Mouse (Mus musculus) ES-Bruce4 (cell line): Measurements from ENCODE around the gene Msh6. TPM values are rescaled to one million over a fixed set of nuclear protein-coding genes. Genes with fewer than 3 reads are reported as not detected.
A peak's percentile ranks its signal among the peaks of the same experiment; 100 is the strongest.

Experiments used
- H3K27ac ChIP-seq: 2 replicates; pipeline ENCODE4 v1.5.1; 2012; ENCODE audit warnings: low read length, inconsistent platforms; ENCODE audit not compliant: insufficient read depth
- H3K27me3 ChIP-seq: 2 replicates; pipeline ENCODE4 v1.6.1; 2012; ENCODE audit warnings: mild to moderate bottlenecking, low read length, inconsistent platforms; ENCODE audit not compliant: control insufficient read depth, poor library complexity, insufficient read depth, severe bottlenecking
- H3K36me3 ChIP-seq: 2 replicates; pipeline ENCODE4 v1.6.1; 2012; ENCODE audit warnings: inconsistent platforms, mild to moderate bottlenecking, low read length, moderate library complexity; ENCODE audit not compliant: control insufficient read depth, poor library complexity, insufficient read depth, severe bottlenecking
- H3K4me1 ChIP-seq: one replicate; pipeline ENCODE4 v1.8.1; 2011; ENCODE audit warnings: low read length; ENCODE audit not compliant: control insufficient read depth, insufficient read depth
- H3K4me3 ChIP-seq: 2 replicates; pipeline ENCODE4 v1.5.1; 2011; ENCODE audit warnings: low read depth, mild to moderate bottlenecking, low read length
- H3K9ac ChIP-seq: 2 replicates; pipeline ENCODE4 v1.6.1; 2012; ENCODE audit warnings: low read depth, mild to moderate bottlenecking, inconsistent platforms; ENCODE audit not compliant: poor library complexity, severe bottlenecking
- H3K9me3 ChIP-seq: replicated peaks from 2 replicates; pipeline ENCODE4 v1.6.1; 2012; ENCODE audit warnings: mild to moderate bottlenecking, low read length, inconsistent platforms; ENCODE audit not compliant: control insufficient read depth, poor library complexity, insufficient read depth, severe bottlenecking
- CTCF ChIP-seq: IDR thresholded peaks from one replicate; pipeline ENCODE4 v1.8.1; 2011; ENCODE audit warnings: low read depth, low read length
- EP300 ChIP-seq: IDR thresholded peaks from 2 replicates; pipeline ENCODE4 v1.6.1; 2011; ENCODE audit warnings: low read depth, low read length; ENCODE audit not compliant: insufficient read depth
- POLR2A ChIP-seq: IDR thresholded peaks from one replicate; pipeline ENCODE4 v1.8.1; 2011; ENCODE audit warnings: low read length; ENCODE audit not compliant: insufficient read depth
- polyA plus RNA-seq: library from polyadenylated mRNA; stranded (reverse); fragments of >200 nt; gene quantifications from 2 replicates; pipeline ENCODE4 v1.2.4, GENCODE M21; 2011; ENCODE audit warnings: low read depth; ENCODE audit not compliant: missing spikeins, insufficient read depth, insufficient read length

Gene Msh6
- polyA plus RNA-seq, 1 experiment = 421 TPM

- H3K4me1 ChIP-seq = peaks cover 2% of the 10 kb centered on the region
- no peak overlapping the region for H3K27ac ChIP-seq
- no peak overlapping the region for H3K9ac ChIP-seq
- TF ChIP-seq EP300 = no peak
- TF ChIP-seq POLR2A = no peak
- TF ChIP-seq CTCF = no peak
- no peaks in the 10 kb centered on the region for H3K9me3 ChIP-seq
- no peaks in the 10 kb centered on the region for H3K27me3 ChIP-seq
- H3K36me3 ChIP-seq = peaks cover 94% of the 10 kb centered on the region
- no peak overlapping the region for H3K4me3 ChIP-seq
Measured at GRCm38 (mm10) chr17:87982112-87982511, 7.2 kb downstream of the Msh6 start.

DNA sequence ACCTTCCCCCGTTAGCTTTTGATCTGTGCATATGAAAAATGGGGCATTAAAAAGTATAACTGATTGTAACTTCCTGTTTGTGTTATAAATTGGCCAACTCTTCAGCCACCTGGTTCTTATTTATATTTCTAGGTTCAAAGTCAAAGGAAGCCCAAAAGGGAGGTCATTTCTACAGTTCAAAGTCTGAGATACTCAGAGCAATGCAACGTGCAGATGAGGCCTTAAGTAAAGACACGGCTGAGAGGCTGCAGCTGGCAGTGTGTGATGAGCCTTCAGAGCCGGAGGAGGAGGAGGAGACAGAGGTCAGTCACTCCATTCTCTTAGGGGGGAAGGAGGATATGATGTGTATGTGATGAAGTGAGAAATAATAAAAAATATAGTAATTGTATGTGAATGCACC is 8.5 kb downstream of the Msh6 start:
- Histone ChIP-seq H3K4me3 (no peak overlapping the region), H3K9ac (no peak overlapping the region), H3K27ac (no peak overlapping the region), H3K36me3 (peaks cover 95% of the 10 kb centered on the region), H3K9me3 (no peaks in the 10 kb centered on the region), H3K4me1 (peaks cover 2% of the 10 kb centered on the region), H3K27me3 (no peaks in the 10 kb centered on the region)
- no peak for TF ChIP-seq POLR2A
- no peak for TF ChIP-seq EP300
- TF ChIP-seq CTCF = no peak

DNA sequence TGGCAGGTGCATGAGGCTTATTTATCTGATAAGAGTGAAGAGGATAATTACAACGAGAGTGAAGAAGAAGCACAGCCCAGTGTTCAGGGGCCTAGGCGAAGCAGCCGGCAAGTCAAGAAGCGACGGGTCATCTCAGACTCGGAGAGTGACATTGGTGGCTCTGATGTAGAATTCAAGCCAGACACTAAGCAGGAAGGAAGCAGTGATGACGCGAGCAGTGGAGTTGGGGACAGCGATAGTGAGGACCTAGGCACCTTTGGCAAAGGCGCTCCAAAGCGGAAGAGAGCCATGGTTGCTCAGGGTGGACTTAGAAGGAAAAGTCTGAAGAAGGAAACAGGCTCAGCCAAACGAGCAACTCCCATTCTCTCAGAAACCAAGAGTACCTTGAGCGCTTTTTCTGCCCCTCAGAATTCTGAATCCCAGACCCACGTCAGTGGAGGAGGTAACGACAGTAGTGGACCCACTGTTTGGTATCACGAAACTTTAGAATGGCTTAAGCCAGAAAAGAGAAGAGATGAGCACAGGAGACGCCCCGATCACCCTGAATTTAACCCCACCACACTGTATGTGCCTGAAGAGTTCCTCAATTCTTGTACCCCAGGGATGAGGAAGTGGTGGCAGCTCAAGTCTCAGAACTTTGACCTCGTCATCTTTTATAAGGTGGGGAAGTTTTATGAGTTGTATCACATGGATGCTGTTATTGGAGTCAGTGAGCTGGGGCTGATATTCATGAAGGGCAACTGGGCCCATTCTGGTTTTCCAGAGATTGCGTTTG is 9.8 kb downstream of the Msh6 start:
- no peak overlapping the region for H3K9ac ChIP-seq
- no peaks in the 10 kb centered on the region for H3K9me3 ChIP-seq
- peaks cover 99% of the 10 kb centered on the region for H3K36me3 ChIP-seq
- H3K4me1 ChIP-seq = peaks cover 2% of the 10 kb centered on the region
- no peaks in the 10 kb centered on the region for H3K27me3 ChIP-seq
- TF ChIP-seq POLR2A (no peak), EP300 (no peak), CTCF (no peak)
- H3K27ac ChIP-seq = no peak overlapping the region
- no peak overlapping the region for H3K4me3 ChIP-seq

DNA sequence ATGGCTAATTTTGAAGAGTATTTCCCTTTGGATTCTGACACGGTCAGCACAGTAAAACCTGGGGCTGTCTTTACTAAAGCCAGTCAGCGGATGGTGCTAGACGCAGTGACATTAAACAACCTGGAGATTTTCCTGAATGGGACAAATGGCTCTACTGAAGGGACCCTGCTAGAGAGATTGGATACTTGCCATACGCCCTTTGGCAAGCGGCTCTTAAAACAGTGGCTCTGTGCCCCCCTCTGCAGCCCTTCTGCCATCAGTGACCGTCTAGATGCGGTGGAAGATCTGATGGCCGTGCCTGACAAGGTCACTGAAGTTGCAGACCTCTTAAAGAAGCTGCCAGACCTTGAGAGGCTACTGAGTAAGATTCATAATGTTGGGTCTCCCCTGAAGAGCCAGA is 11.1 kb downstream of the Msh6 start:
- H3K9me3 ChIP-seq = no peaks in the 10 kb centered on the region
- TF ChIP-seq CTCF = no peak
- TF ChIP-seq POLR2A = no peak
- no peak for TF ChIP-seq EP300
- H3K9ac ChIP-seq = no peak overlapping the region
- H3K4me3 ChIP-seq = peak overlapping the region; percentile 19; the same call in 1 of the 2 replicates
- H3K27me3 ChIP-seq = no peaks in the 10 kb centered on the region
- H3K27ac ChIP-seq = no peak overlapping the region
- peaks cover 2% of the 10 kb centered on the region for H3K4me1 ChIP-seq
- H3K36me3 ChIP-seq = peaks cover 99% of the 10 kb centered on the region

- 0 out of 2 replicates have a peak overlapping the region, but pooled peaks have one; percentile 22 for H3K4me3 ChIP-seq
- H3K4me1 ChIP-seq = peaks cover 2% of the 10 kb centered on the region
- no peak overlapping the region for H3K27ac ChIP-seq
- no peak for TF ChIP-seq POLR2A
- TF ChIP-seq EP300 = no peak
- no peak for TF ChIP-seq CTCF
- H3K9ac ChIP-seq = no peak overlapping the region
- H3K9me3 ChIP-seq = no peaks in the 10 kb centered on the region
- H3K36me3 ChIP-seq = peaks cover 93% of the 10 kb centered on the region
- H3K27me3 ChIP-seq = no peaks in the 10 kb centered on the region
Measured at GRCm38 (mm10) chr17:87987507-87987906, 12.6 kb downstream of the Msh6 start.

- H3K4me3 ChIP-seq = no peak overlapping the region
- no peaks in the 10 kb centered on the region for H3K27me3 ChIP-seq
- H3K9ac ChIP-seq = no peak overlapping the region
- peaks cover 67% of the 10 kb centered on the region for H3K36me3 ChIP-seq
- H3K27ac ChIP-seq = peak overlapping the region; percentile 36; the same call in 1 of the 2 replicates
- H3K9me3 ChIP-seq = no peaks in the 10 kb centered on the region
- H3K4me1 ChIP-seq = no peaks in the 10 kb centered on the region
- TF ChIP-seq POLR2A (no peak), CTCF (no peak), EP300 (no peak)
Measured at GRCm38 (mm10) chr17:87992154-87992553, 17.3 kb downstream of the Msh6 start.
